Mouse (Mus musculus) spleen, adult 2 months (tissue): Measurements from ENCODE around the gene Pdgfd. TPM values are rescaled to one million over a fixed set of nuclear protein-coding genes. Genes with fewer than 3 reads are reported as not detected.
"Not testable (repeated sequence)": the region's sequence is repeated elsewhere in the genome, so short reads cannot be mapped to it uniquely, and the experiment has no call there.

Source experiments
- DNase-seq, 2 experiments: peaks; one replicate each; pipeline versions ENCODE4 v3.0.0 to v3.0.0-alpha.2; 2012 to 2021; ENCODE audit warnings: low spot score in 2 of 2, low read depth in 1 of 2
- H3K27ac ChIP-seq: fragments of 200-500 bp; 2 replicates; pipeline ENCODE4 v1.5.1; 2012; ENCODE audit warnings: low read length, inconsistent platforms; ENCODE audit not compliant: insufficient read depth
- H3K27me3 ChIP-seq: fragments of 200-500 bp; 2 replicates; pipeline ENCODE4 v1.6.1; 2012; ENCODE audit warnings: mild to moderate bottlenecking, moderate library complexity, low read length, inconsistent platforms; ENCODE audit not compliant: control insufficient read depth, insufficient read depth
- H3K36me3 ChIP-seq: fragments of 200-500 bp; 2 replicates; pipeline ENCODE4 v1.6.1; 2012; ENCODE audit warnings: mild to moderate bottlenecking, low read length, inconsistent platforms; ENCODE audit not compliant: control insufficient read depth, insufficient read depth
- H3K4me1 ChIP-seq: fragments of 200-500 bp; 2 replicates; pipeline ENCODE4 v1.6.1; 2011; ENCODE audit warnings: inconsistent platforms; ENCODE audit not compliant: control insufficient read depth, insufficient read depth, insufficient read length
- H3K4me3 ChIP-seq: fragments of 200-500 bp; 2 replicates; pipeline ENCODE4 v1.5.1; 2011; ENCODE audit warnings: mild to moderate bottlenecking, inconsistent platforms; ENCODE audit not compliant: insufficient read depth, insufficient read length; ENCODE audit errors: extremely low read depth
- CTCF ChIP-seq: fragments of 200-500 bp; IDR thresholded peaks from 2 replicates; pipeline ENCODE4 v1.5.1; 2011; ENCODE audit warnings: mild to moderate bottlenecking, inconsistent platforms; ENCODE audit not compliant: insufficient read depth, insufficient read length, insufficient replicate concordance; ENCODE audit errors: extremely low read depth
- POLR2A ChIP-seq: fragments of 200-500 bp; IDR thresholded peaks from 2 replicates; pipeline ENCODE4 v1.6.1; 2011; ENCODE audit warnings: low read depth, low read length, inconsistent platforms
- WGBS: fragments of 180-500 bp; shearing (Covaris S2); methylation state at CpG from one replicate; pipeline ENCODE4 v1.1.7; 2018; 5-methylcytosine and 5-hydroxymethylcytosine counted together
- polyA plus RNA-seq: library from polyadenylated mRNA; depleted of rRNA; stranded (reverse); fragments of >200 nt; gene quantifications from 2 replicates; pipeline ENCODE4 v1.2.3, GENCODE M21; 2012

Gene Pdgfd
- polyA plus RNA-seq, 1 experiment, result 0.43 TPM

GRCm38 (mm10) chr9:6193352-6193751, 25.0 kb downstream of the Pdgfd start:
- no peaks in the 10 kb centered on the region for H3K4me1 ChIP-seq
- no peaks in the 10 kb centered on the region for H3K36me3 ChIP-seq
- no peaks in the 10 kb centered on the region for H3K27me3 ChIP-seq
- DNase-seq, result no peak
- WGBS, result 58% methylated on average over 1 of the region's 1 CpGs
- no peak overlapping the region for H3K4me3 ChIP-seq
- H3K27ac ChIP-seq, result no peak overlapping the region
- TF ChIP-seq CTCF (no peak), POLR2A (no peak)

- Histone ChIP-seq H3K27me3 (no peaks in the 10 kb centered on the region), H3K36me3 (no peaks in the 10 kb centered on the region), H3K4me1 (no peaks in the 10 kb centered on the region), H3K27ac (no peak overlapping the region), H3K4me3 (no peak overlapping the region)
- WGBS, result 88% methylated on average over 5 of the region's 5 CpGs
- TF ChIP-seq CTCF (no peak), POLR2A (no peak)
- DNase-seq, result no peak
Measured at GRCm38 (mm10) chr9:6212862-6213261, 44.5 kb downstream of the Pdgfd start.

GRCm38 (mm10) chr9:6217505-6217904, 49.1 kb downstream of the Pdgfd start:
- H3K4me3 ChIP-seq, result no peak overlapping the region
- H3K4me1 ChIP-seq, result no peaks in the 10 kb centered on the region
- H3K27ac ChIP-seq, result no peak overlapping the region
- 81% methylated on average over 1 of the region's 1 CpGs for WGBS
- TF ChIP-seq CTCF (no peak), POLR2A (no peak)
- H3K36me3 ChIP-seq, result no peaks in the 10 kb centered on the region
- H3K27me3 ChIP-seq, result no peaks in the 10 kb centered on the region
- no peak for DNase-seq

- H3K27me3 ChIP-seq, H3K4me1 ChIP-seq, H3K27ac ChIP-seq, H3K4me3 ChIP-seq, DNase-seq, H3K36me3 ChIP-seq: not testable (repeated sequence)
- 88% methylated on average over 1 of the region's 1 CpGs for WGBS
Measured at GRCm38 (mm10) chr9:6235982-6236381, 67.6 kb downstream of the Pdgfd start.

- Histone ChIP-seq H3K4me1 (no peaks in the 10 kb centered on the region), H3K4me3 (no peak overlapping the region), H3K27ac (no peak overlapping the region), H3K36me3 (no peaks in the 10 kb centered on the region), H3K27me3 (no peaks in the 10 kb centered on the region)
- WGBS, result 85% methylated on average over 1 of the region's 1 CpGs
- DNase-seq, result no peak
- TF ChIP-seq CTCF (no peak), POLR2A (no peak)
Measured at GRCm38 (mm10) chr9:6250320-6250719, 81.9 kb downstream of the Pdgfd start.

GRCm38 (mm10) chr9:6251990-6252389, 83.6 kb downstream of the Pdgfd start:
- no peaks in the 10 kb centered on the region for H3K27me3 ChIP-seq
- DNase-seq, result no peak
- H3K36me3 ChIP-seq, result no peaks in the 10 kb centered on the region
- no peak overlapping the region for H3K4me3 ChIP-seq
- H3K4me1 ChIP-seq, result no peaks in the 10 kb centered on the region
- no peak overlapping the region for H3K27ac ChIP-seq
- WGBS, result 87% methylated on average over 2 of the region's 2 CpGs
- TF ChIP-seq CTCF (no peak), POLR2A (no peak)

GRCm38 (mm10) chr9:6257072-6257471, 88.7 kb downstream of the Pdgfd start:
- H3K27me3 ChIP-seq, result no peaks in the 10 kb centered on the region
- H3K27ac ChIP-seq, result no peak overlapping the region
- no peak for TF ChIP-seq CTCF
- DNase-seq, result no peak
- no peaks in the 10 kb centered on the region; the same call in 1 of the 2 replicates for H3K4me1 ChIP-seq
- H3K4me3 ChIP-seq, result no peak overlapping the region
- no peaks in the 10 kb centered on the region for H3K36me3 ChIP-seq
